Mouse (Mus musculus) CH12.LX (cell line): ENCODE data around the gene Ccdc85b. TPM values are rescaled to one million over a fixed set of nuclear protein-coding genes. Genes with fewer than 3 reads are reported as not detected.
"Not testable (repeated sequence)": the region's sequence is repeated elsewhere in the genome, so short reads cannot be mapped to it uniquely, and the experiment has no call there.

ENCODE experiments used
- DNase-seq: peaks from one replicate; pipeline ENCODE4 v3.0.0-alpha.2; 2013; ENCODE audit errors: extremely low read depth
- H3K27ac ChIP-seq: 2 replicates; pipeline ENCODE4 v1.5.1; 2012; ENCODE audit warnings: low read depth, mild to moderate bottlenecking, control low read depth, moderate library complexity; ENCODE audit not compliant: insufficient read depth
- H3K27me3 ChIP-seq: replicated peaks from 2 replicates; pipeline ENCODE3; 2012; ENCODE audit warnings: inconsistent platforms
- H3K36me3 ChIP-seq, 2 experiments: replicated peaks in 1 of 2; 2 replicates each; pipeline versions ENCODE3 to v1.6.1; 2012; ENCODE audit warnings: inconsistent platforms in 1 of 2, low read length in 1 of 2, mild to moderate bottlenecking in 1 of 2, mixed read lengths in 1 of 2, moderate library complexity in 1 of 2; ENCODE audit not compliant: control insufficient read depth in 1 of 2, insufficient read depth in 1 of 2
- H3K4me1 ChIP-seq, 2 experiments: 2 replicates each; pipeline ENCODE4 v1.6.1; 2012; ENCODE audit warnings: inconsistent platforms in 1 of 2, moderate library complexity in 1 of 2; ENCODE audit not compliant: insufficient read depth in 2 of 2, control insufficient read depth in 1 of 2
- H3K4me2 ChIP-seq: 2 replicates; pipeline ENCODE4 v1.6.1; 2012; ENCODE audit warnings: low read depth, mild to moderate bottlenecking, control low read depth; ENCODE audit not compliant: poor library complexity, insufficient read depth, severe bottlenecking
- H3K4me3 ChIP-seq, 3 experiments: fragments of 150-350 bp in 1 of 3; sonication (generic) in 1 of 3; replicated peaks in 1 of 3; 2 replicates each; pipeline versions ENCODE3 to v1.5.1; 2011 to 2012; ENCODE audit warnings: low read depth in 2 of 3, low read length in 2 of 3, mild to moderate bottlenecking in 2 of 3, moderate library complexity in 2 of 3, control low read depth in 1 of 3, improper control_type of control experiment in 1 of 3, inconsistent platforms in 1 of 3, mixed read lengths in 1 of 3; ENCODE audit not compliant: poor library complexity in 1 of 3
- H3K79me2 ChIP-seq: replicated peaks from 2 replicates; pipeline ENCODE4 v1.6.1; 2012; ENCODE audit warnings: mild to moderate bottlenecking, moderate library complexity; ENCODE audit not compliant: control insufficient read depth, poor library complexity, insufficient read depth, severe bottlenecking; ENCODE audit errors: extremely low read depth
- H3K9ac ChIP-seq: 2 replicates; pipeline ENCODE4 v1.6.1; 2012; ENCODE audit warnings: low read depth, mild to moderate bottlenecking, control low read depth, moderate library complexity; ENCODE audit not compliant: insufficient read depth
- H3K9me3 ChIP-seq: replicated peaks from 2 replicates; pipeline ENCODE3; 2012; ENCODE audit warnings: low read length, inconsistent platforms, mixed read lengths
- JUN ChIP-seq: IDR thresholded peaks from 2 replicates; pipeline ENCODE4 v1.6.1; 2011; ENCODE audit warnings: low read depth, mild to moderate bottlenecking, low read length, improper control_type of control experiment, moderate library complexity; ENCODE audit not compliant: insufficient read depth
- JUND ChIP-seq: conservative IDR thresholded peaks from 2 replicates; pipeline ENCODE4 v1.6.1; 2011; ENCODE audit warnings: low read depth, low read length, improper control_type of control experiment
- MAX ChIP-seq: IDR thresholded peaks from 2 replicates; pipeline ENCODE4 v1.6.1; 2011; ENCODE audit warnings: low read length, improper control_type of control experiment
- MAZ ChIP-seq: IDR thresholded peaks from 2 replicates; pipeline ENCODE4 v1.6.1; 2012; ENCODE audit warnings: low read depth, mild to moderate bottlenecking, inconsistent platforms, low read length, improper control_type of control experiment, moderate library complexity
- POLR2A ChIP-seq: IDR thresholded peaks from 2 replicates; pipeline ENCODE4 v1.6.1; 2011; ENCODE audit warnings: low read depth, mild to moderate bottlenecking, improper control_type of control experiment, low read length
- POLR2AphosphoS2 ChIP-seq: IDR thresholded peaks from 2 replicates; pipeline ENCODE4 v1.6.1; 2011; ENCODE audit warnings: low read depth, low read length, improper control_type of control experiment
- ZKSCAN1 ChIP-seq: IDR thresholded peaks from 2 replicates; pipeline ENCODE4 v1.6.1; 2012; ENCODE audit warnings: low read depth, inconsistent platforms, low read length, improper control_type of control experiment, borderline replicate concordance
- dilution Hi-C: fragments of 300-500 bp; cut with MboI; formaldehyde crosslinking; loops from 2 replicates; pipeline ENCODE4 v1.14.3; 2020; ENCODE audit warnings: low sequenced_read_pairs; ENCODE audit not compliant: extremely low pct_unique_long_range_greater_than_20kb, extremely low pct_ligation_motif_present
- in situ Hi-C: fragments of 300-500 bp; cut with MboI; formaldehyde crosslinking; loops from 3 replicates; pipeline ENCODE4 v1.14.3; 2019; ENCODE audit warnings: low sequenced_read_pairs, low pct_ligation_motif_present, low pct_unique_long_range_greater_than_20kb, mixed read lengths
- polyA plus RNA-seq: library from polyadenylated mRNA; unstranded; fragments of >175 nt; gene quantifications from 2 replicates; pipeline ENCODE4 v1.2.1, GENCODE M21; 2012; ENCODE audit warnings: low read depth; ENCODE audit not compliant: insufficient read length
- total RNA-seq, 2 experiments: library from RNA; depleted of rRNA; stranded (reverse); fragments of 300-350 nt in 1 of 2; fragments of >200 nt in 1 of 2; gene quantifications; 2 replicates each; pipeline ENCODE4 v1.2.3; 2012 to 2014

Ccdc85b gene
- total and polyA plus RNA-seq, 3 experiments, result 2.1 to 4.2 (median 4.1) TPM

GRCm38 (mm10) chr19:5495353-5496051 is 37.8 kb upstream of the Ccdc85b start:
- H3K79me2 ChIP-seq, result peaks cover 24% of the 10 kb centered on the region
- in situ Hi-C loops, result no loop called here
- H3K4me2 ChIP-seq, result no peak overlapping the region
- peaks cover 4 to 14% of the 10 kb centered on the region in 2 experiments for H3K4me1 ChIP-seq
- no peak overlapping the region for H3K27ac ChIP-seq
- dilution Hi-C loops, result no loop called here
- no peak overlapping the region for H3K9ac ChIP-seq
- DNase-seq, result no peak
- H3K36me3 ChIP-seq, result peaks cover 51 to 70% of the 10 kb centered on the region in 2 experiments
- no peak for TF ChIP-seq MAX
- TF ChIP-seq MAZ, result no peak
- TF ChIP-seq POLR2AphosphoS2, result peak; percentile 60
- no peak for TF ChIP-seq JUN
- TF ChIP-seq POLR2A, result peak; percentile 23
- no peak for TF ChIP-seq ZKSCAN1
- H3K9me3 ChIP-seq, result no peaks in the 10 kb centered on the region
- H3K27me3 ChIP-seq, result no peaks in the 10 kb centered on the region
- H3K4me3 ChIP-seq, result no peak overlapping the region

GRCm38 (mm10) chr19:5494314-5494713 is 36.6 kb upstream of the Ccdc85b start:
- DNase-seq, result no peak
- no peak overlapping the region for H3K27ac ChIP-seq
- H3K9ac ChIP-seq, result no peak overlapping the region
- TF ChIP-seq POLR2A (0 out of 2 replicates have a peak, but pooled peaks have one; percentile 10), JUND (no peak)
- peaks cover 4 to 14% of the 10 kb centered on the region in 2 experiments for H3K4me1 ChIP-seq
- peaks cover 24% of the 10 kb centered on the region for H3K79me2 ChIP-seq
- H3K9me3 ChIP-seq, result no peaks in the 10 kb centered on the region
- H3K4me2 ChIP-seq, result no peak overlapping the region
- no peak overlapping the region for H3K4me3 ChIP-seq
- dilution Hi-C loops (no loop called here), in situ Hi-C loops (loop anchor here (5.0 kb wide), 1 partner anchor 37 kb away; the partner anchor contains the start of gene Ccdc85b)
- peaks cover 51 to 68% of the 10 kb centered on the region in 2 experiments for H3K36me3 ChIP-seq
- H3K27me3 ChIP-seq, result no peaks in the 10 kb centered on the region

DNA sequence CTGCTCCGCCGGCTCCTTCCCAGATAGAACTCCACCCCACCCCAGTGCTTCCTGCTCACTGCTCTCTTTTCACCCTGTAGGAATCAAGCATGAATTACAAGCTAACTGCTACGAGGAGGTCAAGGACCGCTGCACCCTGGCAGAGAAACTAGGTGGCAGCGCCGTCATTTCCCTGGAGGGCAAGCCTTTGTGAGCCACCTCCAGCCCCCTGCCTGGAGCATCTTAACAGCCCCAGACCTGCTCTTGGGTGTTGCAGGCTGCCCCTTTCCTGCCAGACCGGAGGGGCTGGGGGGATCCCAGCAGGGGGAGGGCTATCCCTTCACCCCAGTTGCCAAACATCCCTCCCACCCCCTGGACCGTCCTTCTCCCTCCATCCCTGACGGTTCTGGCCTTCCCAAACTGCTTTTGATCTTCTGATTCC is 35.6 kb upstream of the Ccdc85b start:
- Histone ChIP-seq H3K4me1 (peaks cover 4 to 19% of the 10 kb centered on the region in 2 experiments), H3K79me2 (peaks cover 24% of the 10 kb centered on the region), H3K36me3 (peaks cover 51 to 61% of the 10 kb centered on the region in 2 experiments)
- H3K27ac ChIP-seq, H3K9me3 ChIP-seq, dilution Hi-C loops, H3K4me2 ChIP-seq, DNase-seq, H3K9ac ChIP-seq, H3K4me3 ChIP-seq, H3K27me3 ChIP-seq: not testable (repeated sequence)
- in situ Hi-C loops, result loop anchor here (5.0 kb wide), 1 partner anchor 36 kb away; the partner anchor contains the start of gene Ccdc85b
